Mouse (Mus musculus): ENCODE measurements at regions not wholly inside any gene's neighbourhood (a gene's known extent, or its start where the extent isn't known, plus 50 kb on each side); places are given as distances from the start of the nearest gene placed in this dataset.

GRCm38 (mm10) chr5:18080761-18081160 is 118.4 kb downstream of the Gnat3 start:
- DNase-seq, result no peak

GRCm38 (mm10) chr5:18082219-18082618 is 119.9 kb downstream of the Gnat3 start:
- no peak for DNase-seq

DNA sequence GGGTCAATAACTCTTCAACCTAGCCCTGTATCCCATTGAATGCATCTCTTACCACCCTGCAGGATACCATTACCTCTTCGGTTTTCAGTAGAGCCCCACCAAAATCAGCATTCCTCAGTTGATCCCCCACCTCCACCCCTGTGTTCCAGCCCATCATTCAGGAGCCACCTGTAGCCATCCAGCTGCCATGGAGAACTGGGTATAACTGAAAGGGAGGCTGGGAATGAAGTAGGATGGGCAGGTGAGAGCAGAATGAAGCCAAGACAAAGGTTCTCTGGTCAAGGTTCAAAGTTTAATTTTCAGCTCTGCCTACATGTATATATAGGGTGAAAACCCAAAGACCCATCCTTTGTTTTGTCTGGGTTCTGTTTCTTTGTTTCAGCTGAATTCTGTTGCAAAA is 121.4 kb downstream of the Gnat3 start:
- no peak for DNase-seq

DNA sequence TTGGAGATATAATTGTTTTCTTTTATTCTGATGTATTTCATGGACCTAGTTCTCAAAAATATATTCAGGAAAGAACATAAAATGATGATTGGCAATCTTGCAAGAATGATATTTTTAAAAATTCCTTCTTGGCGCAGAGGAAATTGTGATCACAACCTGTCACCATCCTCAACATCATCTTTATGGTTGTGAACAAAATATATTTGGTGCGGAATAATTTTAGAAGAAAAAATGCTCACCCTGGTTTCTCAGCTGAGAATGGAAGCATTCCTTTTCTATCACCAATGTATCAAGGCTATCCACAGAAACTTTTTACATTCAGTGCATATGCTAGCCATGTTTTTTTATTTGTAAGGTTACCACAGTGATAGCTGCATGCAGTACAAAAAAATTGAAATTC is 123.1 kb downstream of the Gnat3 start:
- no peak for DNase-seq

GRCm38 (mm10) chr5:18087919-18088445 is 125.6 kb downstream of the Gnat3 start:
- peak; percentile 17 for DNase-seq

DNA sequence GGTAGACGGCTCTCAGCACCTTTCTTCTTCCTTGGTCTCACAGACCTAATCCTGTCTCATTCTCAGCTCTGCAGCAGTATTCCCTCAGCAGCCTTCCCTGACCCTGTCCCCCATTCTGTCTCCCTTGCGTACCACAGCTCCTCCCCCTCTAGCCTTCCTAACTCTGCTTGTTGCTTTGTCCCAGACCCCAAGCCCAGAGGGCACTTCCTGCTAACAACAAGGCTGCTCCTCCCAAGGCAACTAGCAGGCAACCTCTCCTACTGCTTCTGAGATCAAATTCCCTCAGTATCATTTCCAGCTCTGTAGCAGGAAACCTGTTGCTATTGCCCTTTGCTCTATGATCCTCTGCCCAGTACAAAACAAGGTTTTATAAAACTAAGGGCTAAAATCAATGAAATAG is 127.6 kb downstream of the Gnat3 start:
- no peak for DNase-seq

DNA sequence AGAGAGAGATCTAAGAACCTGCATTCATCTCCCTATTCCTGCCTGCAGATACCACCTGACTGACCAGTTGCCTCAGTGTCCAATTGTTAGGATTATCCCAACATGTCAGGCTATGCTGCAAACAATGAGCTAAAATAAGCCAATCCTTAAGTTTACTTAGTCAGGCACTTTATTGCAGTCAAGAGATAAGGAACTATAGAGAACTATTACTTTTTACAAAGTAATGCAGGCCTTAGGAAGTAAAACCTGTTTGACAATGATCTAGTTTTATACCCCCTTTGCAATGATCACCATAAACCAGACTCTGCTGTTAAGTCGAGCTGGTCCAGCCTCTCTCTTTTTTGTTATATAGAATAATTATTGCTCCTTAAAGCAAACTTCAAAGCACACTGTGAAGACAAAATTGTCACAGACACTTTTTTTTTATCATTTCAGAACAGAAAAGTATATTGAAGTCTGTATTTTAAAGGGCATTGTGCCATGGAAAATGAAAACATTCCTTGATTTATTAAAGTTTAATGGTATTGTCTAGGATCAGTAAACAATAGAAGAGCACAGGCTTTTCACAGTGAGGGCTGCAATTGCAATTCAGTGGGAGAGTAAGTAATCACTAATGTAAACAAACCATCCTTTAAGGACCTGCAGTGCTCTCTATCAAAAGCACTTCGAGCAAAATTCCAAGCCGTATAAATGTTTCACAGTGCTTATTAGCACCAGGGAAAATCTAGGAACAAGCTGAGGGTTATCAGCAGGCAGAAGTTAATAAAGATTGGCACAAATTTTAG is 152.7 kb downstream of the Gnat3 start:
- no peak for DNase-seq

DNA sequence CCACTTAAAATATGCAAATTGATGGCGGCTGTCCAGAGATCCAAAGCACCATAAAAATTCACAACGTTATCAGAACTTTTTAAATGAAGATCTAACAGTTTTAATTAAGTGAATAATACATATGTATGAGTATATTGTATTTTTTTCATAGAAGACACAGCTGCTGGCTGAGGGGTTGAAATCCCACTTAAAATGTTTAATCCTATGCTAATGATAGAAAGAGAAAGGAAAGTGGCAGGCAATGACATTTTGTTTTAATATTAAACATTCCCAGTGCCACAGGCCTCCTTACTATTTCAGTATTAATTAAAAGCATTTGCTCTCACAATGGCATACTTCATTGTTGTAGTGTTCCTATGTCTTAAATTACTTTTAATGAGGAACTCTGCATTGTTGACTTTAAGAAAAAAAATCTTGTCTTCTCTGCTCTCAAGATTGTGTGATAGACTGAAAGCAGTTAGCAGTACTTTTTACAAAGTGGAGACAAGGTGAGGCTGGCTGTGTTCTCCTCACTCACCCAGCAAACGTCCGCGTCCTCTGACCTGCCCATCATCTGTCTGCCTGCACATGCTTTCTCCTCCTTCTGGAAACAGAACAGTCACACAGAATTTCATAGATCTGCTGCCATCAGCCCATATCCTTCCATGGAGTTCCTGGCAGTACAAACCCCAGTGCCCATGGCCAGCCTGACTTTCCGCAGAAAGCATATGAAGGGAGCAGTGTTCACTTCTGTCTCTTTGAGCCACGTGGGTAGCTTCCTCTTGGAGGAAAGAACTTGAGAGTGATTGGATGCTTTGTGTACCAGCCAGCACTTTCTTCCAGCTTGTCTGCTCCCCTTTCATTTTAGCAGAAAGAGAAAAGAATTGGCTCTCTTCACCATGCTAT is 173.7 kb downstream of the Gnat3 start:
- DNase-seq, result no peak

- DNase-seq, result no peak
Measured at GRCm38 (mm10) chr5:18137450-18138061, 175.2 kb downstream of the Gnat3 start.

DNA sequence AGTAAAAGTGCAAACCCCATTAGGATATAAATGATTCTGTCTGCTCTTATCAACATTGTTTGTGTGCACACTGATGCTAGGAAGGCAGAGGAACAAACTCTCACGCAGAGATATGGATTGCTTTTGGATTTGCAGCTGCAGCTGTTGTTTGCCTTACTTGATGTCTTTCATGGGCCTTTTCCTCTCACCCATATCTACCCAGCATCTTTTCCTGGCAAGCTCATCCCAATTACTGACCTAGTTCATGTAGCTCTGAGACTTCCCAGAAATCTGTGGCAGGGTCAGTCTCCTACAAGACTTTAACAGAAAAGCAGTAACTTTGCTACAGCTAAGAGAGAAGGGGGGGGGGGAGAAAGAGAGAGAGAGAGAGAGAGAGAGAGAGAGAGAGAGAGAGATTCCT is 189.9 kb downstream of the Gnat3 start:
- DNase-seq, result no peak

GRCm38 (mm10) chr5:18153703-18154102 is 191.4 kb downstream of the Gnat3 start:
- DNase-seq, result no peak

- DNase-seq, result no peak
Measured at GRCm38 (mm10) chr5:18163515-18163914, 196.6 kb downstream of the Gnai1 start.

- DNase-seq, result no peak
Measured at GRCm38 (mm10) chr5:18177810-18178209, 182.3 kb downstream of the Gnai1 start.

- no peak for DNase-seq
Measured at GRCm38 (mm10) chr5:18211395-18212057, 148.6 kb downstream of the Gnai1 start.

Measured in right cerebral cortex, postnatal 4 days (tissue).